Mouse (Mus musculus): ENCODE measurements at regions not wholly inside any gene's neighbourhood (a gene's known extent, or its start where the extent isn't known, plus 50 kb on each side); places are given as distances from the start of the nearest gene placed in this dataset.

DNA sequence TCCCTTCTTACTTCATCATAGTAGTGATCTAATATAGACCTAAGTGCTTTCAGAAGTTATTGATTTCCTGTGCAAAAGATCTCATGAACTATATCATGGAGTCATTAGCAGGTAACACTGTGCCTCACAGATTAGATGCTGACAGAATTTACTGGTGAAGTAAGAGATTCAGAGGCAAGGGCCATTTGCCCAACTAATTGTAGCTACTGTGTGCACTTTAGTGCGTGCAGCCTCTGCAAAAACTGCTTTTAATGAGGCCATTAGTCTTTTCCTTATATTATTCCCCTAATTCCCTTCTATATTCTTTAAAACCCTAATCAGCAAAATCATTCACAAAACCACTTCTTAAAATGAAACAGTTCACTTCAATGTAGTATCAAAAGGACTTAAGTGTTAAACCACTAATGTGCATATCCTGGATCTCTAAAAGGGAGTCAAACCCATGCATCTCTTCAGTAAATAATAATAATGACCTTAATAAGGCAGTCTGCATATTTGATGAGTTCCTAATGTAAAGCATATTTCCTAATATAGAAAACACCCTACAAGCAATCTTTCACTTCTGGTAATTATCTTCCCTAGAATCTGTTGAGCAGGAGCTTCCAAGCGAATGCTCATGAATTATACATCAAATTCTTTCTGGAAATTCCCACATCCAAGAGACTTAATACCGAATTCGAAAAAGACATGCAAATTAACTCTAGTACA is 1847.4 kb downstream of the Efna5 start:
- intact Hi-C loops (cut with DNase I), result no loop called here

GRCm38 (mm10) chr17:61018647-61019046 is 1862.5 kb downstream of the Efna5 start:
- no peak for DNase-seq
- intact Hi-C loops (cut with DNase I), result no loop called here

More for the DNA sequence above, 1847.4 kb downstream of the Efna5 start:
- DNase-seq, result no peak

All from heart, postnatal 36 days (tissue).